Mouse (Mus musculus) lung, embryonic 16.5 days (tissue): ENCODE measurements at regions not wholly inside any gene's neighbourhood (a gene's known extent, or its start where the extent isn't known, plus 50 kb on each side); places are given as distances from the start of the nearest gene placed in this dataset.

Source experiments
- ATAC-seq: fragments of 200-750 bp; cut with Nextera tagmentation; 2 replicates; pipeline ENCODE4 v1.8.0; 2017; ENCODE audit warnings: low read depth, mild to moderate bottlenecking, moderate library complexity
- H3K27ac ChIP-seq: fragments of 300-500 bp; sonication (generic); 2 replicates; pipeline ENCODE4 v1.5.1; 2014; ENCODE audit warnings: mild to moderate bottlenecking, control low read depth, low read length
- H3K27me3 ChIP-seq: fragments of 300-500 bp; sonication (generic); 2 replicates; pipeline ENCODE4 v1.6.1; 2014; ENCODE audit warnings: low read depth, low read length, mixed read lengths; ENCODE audit not compliant: control insufficient read depth, insufficient read depth
- H3K36me3 ChIP-seq: fragments of 300-500 bp; sonication (generic); 2 replicates; pipeline ENCODE4 v1.6.1; 2014; ENCODE audit warnings: low read length; ENCODE audit not compliant: control insufficient read depth, insufficient read depth
- H3K4me1 ChIP-seq: fragments of 300-500 bp; sonication (generic); replicated peaks from 2 replicates; pipeline ENCODE4 v1.6.1; 2014; ENCODE audit warnings: low read length, mixed read lengths; ENCODE audit not compliant: control insufficient read depth, insufficient read depth
- H3K4me2 ChIP-seq: fragments of 300-500 bp; sonication (generic); 2 replicates; pipeline ENCODE4 v1.6.1; 2014; ENCODE audit warnings: low read depth, low read length, control low read depth
- H3K4me3 ChIP-seq: fragments of 300-500 bp; sonication (generic); 2 replicates; pipeline ENCODE4 v1.5.1; 2014; ENCODE audit warnings: mild to moderate bottlenecking, low read length, control low read depth
- H3K9ac ChIP-seq: fragments of 300-500 bp; sonication (generic); 2 replicates; pipeline ENCODE4 v1.6.1; 2014; ENCODE audit warnings: low read length, control low read depth
- H3K9me3 ChIP-seq: fragments of 300-500 bp; sonication (generic); 2 replicates; pipeline ENCODE4 v1.6.1; 2016; ENCODE audit warnings: low read length; ENCODE audit not compliant: control insufficient read depth
- WGBS: fragments of 180-500 bp; shearing (Covaris S2); extraction: QIAGEN DNeasy Blood & Tissue Kit; methylation state at CpG from one replicate; pipeline ENCODE4 v1.1.7; 2014; 5-methylcytosine and 5-hydroxymethylcytosine counted together

- Histone ChIP-seq H3K4me2 (no peak overlapping the region), H3K36me3 (no peaks in the 10 kb centered on the region), H3K27ac (no peak overlapping the region), H3K27me3 (no peaks in the 10 kb centered on the region), H3K9me3 (no peaks in the 10 kb centered on the region), H3K4me1 (peaks cover 15% of the 10 kb centered on the region), H3K4me3 (no peak overlapping the region), H3K9ac (no peak overlapping the region)
- 33% methylated on average over 5 of the region's 5 CpGs for WGBS
- peak; percentile 92 for ATAC-seq
Measured at GRCm38 (mm10) chr9:14028056-14028455, 200.5 kb downstream of the Fam76b start.

DNA sequence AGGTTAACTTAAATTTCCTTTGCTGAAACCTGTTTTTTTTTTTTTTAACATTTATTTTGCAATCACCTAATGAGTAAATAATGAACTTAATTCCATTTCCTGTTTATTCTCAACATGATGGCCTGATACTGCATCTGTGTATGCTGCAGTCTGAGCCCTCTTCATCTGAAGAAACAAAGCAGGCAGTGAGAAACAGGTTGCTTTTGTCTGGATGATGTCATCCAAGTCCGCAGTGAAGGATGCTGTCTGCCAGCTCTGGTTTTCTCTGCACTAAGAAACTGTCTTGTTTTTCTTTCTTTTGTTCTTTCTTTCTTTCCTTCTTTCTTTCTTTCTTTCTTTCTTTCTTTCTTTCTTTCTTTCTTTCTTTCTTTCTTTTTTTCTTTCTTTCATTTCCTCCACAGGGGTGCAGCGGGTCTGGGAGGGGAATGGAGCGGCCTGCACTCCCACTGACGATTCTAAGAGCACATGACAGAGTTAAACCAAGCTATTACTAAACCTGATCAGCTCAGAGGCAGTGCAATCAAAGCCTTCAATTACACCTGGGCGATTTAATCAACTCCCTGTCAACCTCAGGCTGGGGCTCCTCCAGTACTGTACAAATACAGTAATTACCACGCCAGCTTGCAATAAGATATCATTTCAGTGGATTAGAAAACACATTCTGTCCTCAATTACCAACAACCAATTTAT, 204.0 kb downstream of the Fam76b start:
- no peak for ATAC-seq
- no peak overlapping the region for H3K4me3 ChIP-seq
- no peaks in the 10 kb centered on the region for H3K27me3 ChIP-seq
- H3K9ac ChIP-seq: no peak overlapping the region
- WGBS: 65% methylated on average over 6 of the region's 6 CpGs
- H3K4me1 ChIP-seq: no peaks in the 10 kb centered on the region
- H3K4me2 ChIP-seq: no peak overlapping the region
- no peaks in the 10 kb centered on the region for H3K36me3 ChIP-seq
- H3K27ac ChIP-seq: no peak overlapping the region
- no peaks in the 10 kb centered on the region for H3K9me3 ChIP-seq

DNA sequence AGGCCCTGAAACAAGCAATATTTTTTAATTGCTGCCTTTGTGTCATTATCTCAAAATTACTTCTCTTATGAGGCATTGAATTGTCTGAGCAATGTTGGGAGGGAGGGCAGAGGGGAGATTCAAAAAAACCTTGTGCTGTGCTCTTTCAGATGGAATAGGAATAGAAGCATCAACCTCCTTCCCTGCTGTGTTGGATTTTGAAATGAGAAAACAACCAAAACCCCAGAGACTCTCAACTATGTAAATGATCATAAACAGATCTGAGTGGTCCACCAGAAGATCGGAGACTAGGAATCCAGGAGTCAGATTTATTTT, 204.5 kb downstream of the Fam76b start:
- Histone ChIP-seq H3K27ac (no peak overlapping the region), H3K9ac (no peak overlapping the region), H3K4me2 (no peak overlapping the region), H3K36me3 (no peaks in the 10 kb centered on the region), H3K4me1 (no peaks in the 10 kb centered on the region), H3K4me3 (no peak overlapping the region), H3K27me3 (no peaks in the 10 kb centered on the region), H3K9me3 (no peaks in the 10 kb centered on the region)
- 73% methylated on average over 1 of the region's 1 CpGs for WGBS
- ATAC-seq: no peak

DNA sequence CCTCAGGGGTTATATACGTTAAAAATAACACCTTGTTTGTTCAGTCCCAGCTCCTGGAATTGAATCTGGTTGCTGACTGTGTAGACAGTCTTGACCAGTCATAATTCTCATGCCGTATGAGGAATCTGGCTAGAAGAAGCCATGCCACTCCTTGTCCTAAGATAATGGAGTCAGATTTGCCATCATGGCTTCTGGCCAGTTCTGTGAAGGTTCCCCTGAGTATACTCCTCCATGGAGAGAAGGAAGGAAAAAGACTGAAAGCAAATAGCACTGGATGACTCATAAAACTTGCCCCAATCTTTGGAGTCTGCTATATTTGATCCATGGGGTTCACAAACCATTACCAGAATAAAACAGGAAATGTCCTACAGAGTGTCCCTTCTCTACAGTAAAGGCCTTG, 208.0 kb downstream of the Fam76b start:
- Histone ChIP-seq H3K9me3 (no peaks in the 10 kb centered on the region), H3K4me2 (no peak overlapping the region), H3K4me1 (no peaks in the 10 kb centered on the region), H3K36me3 (no peaks in the 10 kb centered on the region), H3K9ac (no peak overlapping the region), H3K27ac (no peak overlapping the region), H3K4me3 (no peak overlapping the region), H3K27me3 (no peaks in the 10 kb centered on the region)
- WGBS: 75% methylated on average over 2 of the region's 2 CpGs
- no peak for ATAC-seq

GRCm38 (mm10) chr9:14041900-14042435, 214.5 kb downstream of the Fam76b start:
- Histone ChIP-seq H3K4me2 (no peak overlapping the region), H3K36me3 (no peaks in the 10 kb centered on the region), H3K27ac (no peak overlapping the region), H3K9ac (no peak overlapping the region), H3K4me1 (no peaks in the 10 kb centered on the region; the same call in 1 of the 2 replicates), H3K27me3 (no peaks in the 10 kb centered on the region), H3K4me3 (no peak overlapping the region), H3K9me3 (no peaks in the 10 kb centered on the region)
- WGBS: 30% methylated on average over 2 of the region's 2 CpGs
- peak; percentile 61; the same call in 1 of the 2 replicates for ATAC-seq

DNA sequence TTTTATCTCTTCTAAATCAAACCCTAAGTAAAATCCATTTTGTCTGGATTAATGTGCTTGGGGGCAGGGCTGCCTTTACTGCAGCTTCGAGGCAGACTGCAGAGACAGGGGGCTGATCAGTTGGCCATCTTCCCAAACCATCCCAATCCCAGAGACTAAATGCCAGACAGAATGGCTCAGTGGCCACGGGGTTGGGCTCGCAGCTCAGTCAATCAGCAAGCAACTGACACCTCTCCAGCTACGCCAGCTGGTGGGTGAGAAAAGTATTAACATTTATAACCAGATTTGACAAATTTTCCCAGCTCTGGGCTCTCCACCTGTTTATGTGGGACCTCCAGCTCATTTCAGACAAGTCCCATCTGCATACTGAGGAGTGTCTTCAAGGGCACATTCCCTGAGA, 220.7 kb downstream of the Fam76b start:
- H3K27me3 ChIP-seq: no peaks in the 10 kb centered on the region
- ATAC-seq: no peak
- H3K36me3 ChIP-seq: no peaks in the 10 kb centered on the region
- no peaks in the 10 kb centered on the region for H3K9me3 ChIP-seq
- H3K4me2 ChIP-seq: no peak overlapping the region
- WGBS: 59% methylated on average over 4 of the region's 4 CpGs
- no peaks in the 10 kb centered on the region for H3K4me1 ChIP-seq
- no peak overlapping the region for H3K4me3 ChIP-seq
- no peak overlapping the region for H3K27ac ChIP-seq
- H3K9ac ChIP-seq: no peak overlapping the region

DNA sequence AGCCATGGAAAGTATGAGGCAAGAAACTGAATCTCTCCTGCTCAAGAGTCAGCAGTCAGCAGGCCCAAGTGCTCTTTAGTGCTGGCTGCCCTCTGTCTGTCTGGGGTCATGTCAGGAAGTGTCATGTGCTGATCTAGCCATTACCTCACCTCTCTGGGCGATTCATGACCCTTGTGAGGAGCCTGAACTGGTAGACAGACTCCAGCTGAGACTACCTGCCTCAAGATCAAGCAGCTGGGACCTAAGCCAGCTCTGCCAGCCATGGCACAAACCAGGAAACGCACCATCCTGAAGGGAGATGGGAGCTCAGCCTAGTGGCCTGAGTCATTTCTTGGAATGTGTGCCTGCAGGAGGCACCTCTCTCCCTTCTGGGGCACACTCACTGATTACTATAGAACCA, 221.2 kb upstream of the Sesn3 start:
- H3K4me3 ChIP-seq: no peak overlapping the region
- no peak overlapping the region for H3K9ac ChIP-seq
- peaks cover 2% of the 10 kb centered on the region; the same call in 1 of the 2 replicates for H3K4me1 ChIP-seq
- no peak overlapping the region for H3K4me2 ChIP-seq
- WGBS: 24% methylated on average over 2 of the region's 2 CpGs
- H3K36me3 ChIP-seq: no peaks in the 10 kb centered on the region
- H3K9me3 ChIP-seq: no peaks in the 10 kb centered on the region
- H3K27ac ChIP-seq: no peak overlapping the region
- H3K27me3 ChIP-seq: no peaks in the 10 kb centered on the region
- peak; percentile 72 for ATAC-seq

DNA sequence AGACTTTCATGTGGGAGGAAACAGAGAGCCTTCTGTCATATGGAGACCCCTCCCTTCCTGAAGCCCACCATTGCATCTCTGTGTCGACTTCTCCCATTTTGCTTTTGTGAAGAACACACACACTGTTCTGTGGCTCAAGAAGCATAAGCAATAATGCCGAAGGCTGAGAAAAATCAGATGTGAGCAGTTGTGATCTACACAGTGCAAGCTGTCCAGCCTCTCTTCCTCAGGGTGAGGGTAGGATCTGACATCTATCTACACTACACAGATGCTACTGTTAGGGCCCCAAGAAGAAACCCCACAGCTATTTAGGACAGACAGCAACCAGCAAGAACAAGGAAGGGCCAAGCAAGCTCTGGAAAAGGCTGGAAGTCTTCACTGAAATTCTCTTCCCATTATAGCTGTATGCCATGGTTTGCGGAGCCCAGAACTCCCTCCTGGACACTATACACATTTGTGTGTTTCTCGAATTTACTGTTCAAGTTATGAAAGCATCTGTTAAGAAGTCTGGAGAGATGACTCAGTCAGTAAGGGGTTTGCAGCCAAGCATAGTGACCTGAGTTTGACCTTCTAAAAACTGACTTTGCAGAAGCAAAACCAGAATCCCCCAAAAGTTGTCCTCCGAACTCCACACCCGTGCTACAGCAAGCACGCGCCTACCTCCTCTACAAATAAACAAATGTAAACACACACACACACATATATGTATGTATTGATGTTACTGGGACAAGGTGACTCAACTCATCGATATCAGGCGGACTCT, 218.3 kb upstream of the Sesn3 start:
- H3K27ac ChIP-seq: no peak overlapping the region
- no peak for ATAC-seq
- H3K27me3 ChIP-seq: no peaks in the 10 kb centered on the region
- H3K9me3 ChIP-seq: no peaks in the 10 kb centered on the region
- H3K4me3 ChIP-seq: no peak overlapping the region
- H3K9ac ChIP-seq: no peak overlapping the region
- H3K36me3 ChIP-seq: no peaks in the 10 kb centered on the region
- WGBS: 65% methylated on average over 10 of the region's 10 CpGs
- H3K4me2 ChIP-seq: no peak overlapping the region
- peaks cover 2% of the 10 kb centered on the region; the same call in 1 of the 2 replicates for H3K4me1 ChIP-seq

GRCm38 (mm10) chr9:14058592-14059227, 216.2 kb upstream of the Sesn3 start:
- Histone ChIP-seq H3K9ac (no peak overlapping the region), H3K27ac (no peak overlapping the region), H3K27me3 (no peaks in the 10 kb centered on the region), H3K36me3 (no peaks in the 10 kb centered on the region), H3K4me2 (no peak overlapping the region), H3K4me3 (no peak overlapping the region), H3K9me3 (no peaks in the 10 kb centered on the region), H3K4me1 (peaks cover 2% of the 10 kb centered on the region; the same call in 1 of the 2 replicates)
- 35% methylated on average over 5 of the region's 5 CpGs for WGBS
- ATAC-seq: no peak
